Mouse (Mus musculus) C2C12 (cell line): Measurements from ENCODE around the gene Setd1b. TPM values are rescaled to one million over a fixed set of nuclear protein-coding genes. Genes with fewer than 3 reads are reported as not detected.

Source experiments
- H3K27me3 ChIP-seq: one replicate; pipeline ENCODE4 v1.6.1; 2011; ENCODE audit not compliant: control insufficient read depth, insufficient read depth, insufficient read length
- H3K36me3 ChIP-seq: one replicate; pipeline ENCODE4 v1.6.1; 2011; ENCODE audit not compliant: control insufficient read depth, insufficient read depth
- H3K4me3 ChIP-seq: one replicate; pipeline ENCODE4 v1.5.1; 2011; ENCODE audit warnings: mild to moderate bottlenecking, control low read depth; ENCODE audit not compliant: poor library complexity, insufficient read depth, severe bottlenecking
- H3K79me2 ChIP-seq: one replicate; pipeline ENCODE4 v1.6.1; 2011; ENCODE audit not compliant: control insufficient read depth, insufficient read depth
- H3K79me3 ChIP-seq: one replicate; pipeline ENCODE4 v1.6.1; 2011; ENCODE audit warnings: low read depth, control low read depth
- H3ac ChIP-seq: one replicate; pipeline ENCODE3; 2011; ENCODE audit warnings: low read depth; ENCODE audit not compliant: control insufficient read depth, insufficient read length
- CEBPB ChIP-seq: IDR thresholded peaks from one replicate; pipeline ENCODE4 v1.6.1; 2011; ENCODE audit warnings: low read depth, mild to moderate bottlenecking, control low read depth, moderate library complexity
- CTCF ChIP-seq: IDR thresholded peaks from one replicate; pipeline ENCODE4 v1.5.1; 2011; ENCODE audit not compliant: control insufficient read depth, insufficient read depth, insufficient read length
- FOSL1 ChIP-seq: IDR thresholded peaks from one replicate; pipeline ENCODE4 v1.8.0; 2011; ENCODE audit warnings: mild to moderate bottlenecking, low read length; ENCODE audit not compliant: poor library complexity, insufficient read depth, severe bottlenecking
- MAX ChIP-seq: IDR thresholded peaks from one replicate; pipeline ENCODE4 v1.6.1; 2011; ENCODE audit warnings: mild to moderate bottlenecking, control low read depth
- MYOD1 ChIP-seq: IDR thresholded peaks from one replicate; pipeline ENCODE4 v1.6.1; 2011; ENCODE audit warnings: low read depth; ENCODE audit not compliant: control insufficient read depth, insufficient read length
- MYOG ChIP-seq: IDR thresholded peaks from one replicate; pipeline ENCODE4 v1.6.1; 2011; ENCODE audit not compliant: control insufficient read depth, insufficient read length; ENCODE audit errors: extremely low read depth
- USF1 ChIP-seq: IDR thresholded peaks from one replicate; pipeline ENCODE4 v1.6.1; 2011; ENCODE audit warnings: low read depth, mild to moderate bottlenecking, control low read depth, moderate library complexity
- polyA plus RNA-seq: library from polyadenylated mRNA; unstranded; fragments of >200 nt; fragmentation: generic; extraction: Trizol; gene quantifications from one replicate; pipeline ENCODE4 v1.2.1, GENCODE M21; 2012; ENCODE audit warnings: missing spikeins

Gene Setd1b
- polyA plus RNA-seq, 1 experiment = 4.4 TPM

GRCm38 (mm10) chr5:123185966-123186365 lies 44.0 kb downstream of the Setd1b start:
- Histone ChIP-seq H3ac (no peak overlapping the region), H3K36me3 (no peaks in the 10 kb centered on the region), H3K27me3 (peaks cover 9% of the 10 kb centered on the region), H3K79me3 (no peaks in the 10 kb centered on the region), H3K4me3 (no peak overlapping the region), H3K79me2 (no peaks in the 10 kb centered on the region)
- TF ChIP-seq MYOD1 (no peak), CEBPB (no peak)

GRCm38 (mm10) chr5:123187306-123187705 lies 45.3 kb downstream of the Setd1b start:
- Histone ChIP-seq H3K27me3 (peaks cover 12% of the 10 kb centered on the region), H3K79me2 (no peaks in the 10 kb centered on the region), H3ac (no peak overlapping the region), H3K79me3 (no peaks in the 10 kb centered on the region), H3K36me3 (no peaks in the 10 kb centered on the region), H3K4me3 (no peak overlapping the region)
- TF ChIP-seq USF1 (no peak), FOSL1 (no peak), MAX (no peak), MYOD1 (no peak), MYOG (no peak)

GRCm38 (mm10) chr5:123190912-123191311 lies 48.9 kb downstream of the Setd1b start:
- Histone ChIP-seq H3ac (no peak overlapping the region), H3K4me3 (no peak overlapping the region), H3K27me3 (peaks cover 8% of the 10 kb centered on the region), H3K36me3 (no peaks in the 10 kb centered on the region), H3K79me2 (no peaks in the 10 kb centered on the region), H3K79me3 (no peaks in the 10 kb centered on the region)
- TF ChIP-seq MYOD1 (no peak), FOSL1 (no peak), CTCF (no peak), CEBPB (no peak), MYOG (no peak)

- no peak overlapping the region for H3ac ChIP-seq
- no peaks in the 10 kb centered on the region for H3K36me3 ChIP-seq
- no peak overlapping the region for H3K4me3 ChIP-seq
- peaks cover 8% of the 10 kb centered on the region for H3K27me3 ChIP-seq
- H3K79me2 ChIP-seq = no peaks in the 10 kb centered on the region
- TF ChIP-seq CTCF = no peak
- no peak for TF ChIP-seq FOSL1
- TF ChIP-seq CEBPB = no peak
- no peak for TF ChIP-seq MAX
- TF ChIP-seq USF1 = no peak
- no peak for TF ChIP-seq MYOG
- TF ChIP-seq MYOD1 = no peak
- H3K79me3 ChIP-seq = no peaks in the 10 kb centered on the region
These were observed 49.4 kb downstream of the Setd1b start for GRCm38 (mm10) chr5:123191427-123191826.

GRCm38 (mm10) chr5:123192606-123193150 lies 50.7 kb downstream of the Setd1b start:
- TF ChIP-seq MAX (no peak), FOSL1 (no peak), CTCF (no peak), USF1 (no peak), MYOD1 (no peak)
- Histone ChIP-seq H3K4me3 (no peak overlapping the region), H3K27me3 (peaks cover 13% of the 10 kb centered on the region), H3ac (no peak overlapping the region), H3K79me3 (no peaks in the 10 kb centered on the region), H3K36me3 (no peaks in the 10 kb centered on the region), H3K79me2 (no peaks in the 10 kb centered on the region)

GRCm38 (mm10) chr5:123193436-123193835 lies 51.4 kb downstream of the Setd1b start:
- Histone ChIP-seq H3K79me3 (no peaks in the 10 kb centered on the region), H3K4me3 (no peak overlapping the region), H3K27me3 (peaks cover 13% of the 10 kb centered on the region), H3K36me3 (no peaks in the 10 kb centered on the region), H3ac (no peak overlapping the region), H3K79me2 (no peaks in the 10 kb centered on the region)
- TF ChIP-seq MAX (no peak), CTCF (no peak), USF1 (no peak), CEBPB (no peak), MYOG (no peak), MYOD1 (no peak), FOSL1 (no peak)
